Mouse (Mus musculus): Measurements from ENCODE around the gene Mpv17l.
"Not testable (repeated sequence)": the region's sequence is repeated elsewhere in the genome, so short reads cannot be mapped to it uniquely, and the experiment has no call there.

Mpv17l gene

DNA sequence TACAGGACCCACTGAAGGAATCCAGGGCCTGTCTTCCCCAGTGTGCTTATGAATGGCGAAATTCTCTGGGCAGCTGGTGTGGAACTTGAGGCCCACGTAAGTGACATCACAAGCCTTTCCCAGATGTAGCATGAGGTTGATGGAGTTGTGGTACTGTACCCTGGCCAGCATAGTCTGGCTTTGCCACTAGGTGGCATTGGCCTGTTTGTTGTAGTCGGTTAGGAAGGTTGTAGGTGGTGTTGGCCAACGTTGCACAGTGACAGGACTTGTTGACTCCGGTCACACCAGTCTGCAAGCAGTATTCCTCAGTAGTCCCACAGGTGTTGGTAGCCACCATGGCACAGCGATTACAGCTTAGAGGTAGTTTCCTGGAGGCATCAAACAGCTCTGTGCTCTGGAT lies 18.1 kb downstream of the Mpv17l start:
- CTCF ChIA-PET, result interaction anchor here in 2 of 4 experiments (0.6 to 0.7 kb wide), 2 partner anchors 66 to 146 kb away, joined by 3 to 6 read pairs; partner anchors contain the start of genes 2900011O08Rik (in 1 of the 2) and Ifitm7 (in 1 of the 2)
- POLR2A ChIA-PET, result interaction anchor here in 2 of 4 experiments (0.7 to 1.6 kb wide), 11 partner anchors 11 to 196 kb away, joined by 3 to 5 read pairs (median 3); partner anchors contain the start of gene Ifitm7 (in 2 of the 2)

DNA sequence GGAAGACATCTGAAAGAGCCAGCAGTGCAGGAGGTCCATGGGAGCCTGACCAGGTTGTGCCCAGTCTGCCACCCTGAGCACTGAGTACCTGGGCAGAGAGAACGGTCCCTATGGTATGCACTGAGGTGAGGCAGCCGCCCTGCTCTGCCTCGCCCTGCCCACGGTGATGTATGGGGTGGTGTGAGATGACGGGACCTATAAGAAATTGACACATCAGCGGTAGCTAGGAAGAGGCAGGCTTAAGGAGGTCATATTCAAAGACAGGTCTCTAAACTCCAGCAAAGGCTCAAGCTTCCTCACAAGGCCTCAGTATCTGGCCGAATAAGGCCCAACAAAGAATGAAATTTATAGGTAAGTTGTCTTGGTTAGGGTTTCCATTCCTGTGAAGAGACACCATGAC lies 18.8 kb downstream of the Mpv17l start:
- CTCF ChIA-PET, result interaction anchor here in 1 of 4 experiments (0.7 kb wide), 1 partner anchor 145 kb away, joined by 3 read pairs; no protein-coding TSS in a partner anchor
- POLR2A ChIA-PET, result interaction anchor here in 3 of 4 experiments (0.6 to 1.6 kb wide), 15 partner anchors 10 to 202 kb away, joined by 3 to 5 read pairs (median 3); partner anchors contain the start of genes Ifitm7 (in 2 of the 3), Mpv17l (in 1 of the 3) and Pdxdc1 (in 1 of the 3)

- CTCF ChIA-PET, result not testable (repeated sequence)
- POLR2A ChIA-PET, result interaction anchor here in 2 of 4 experiments (0.7 to 1.6 kb wide), 8 partner anchors 10 to 201 kb away, joined by 3 to 5 read pairs (median 4); partner anchors contain the start of genes Ifitm7 (in 2 of the 2), Mpv17l (in 1 of the 2) and Pdxdc1 (in 1 of the 2)
Measured at GRCm38 (mm10) chr16:13922499-13922898, 19.5 kb downstream of the Mpv17l start.

DNA sequence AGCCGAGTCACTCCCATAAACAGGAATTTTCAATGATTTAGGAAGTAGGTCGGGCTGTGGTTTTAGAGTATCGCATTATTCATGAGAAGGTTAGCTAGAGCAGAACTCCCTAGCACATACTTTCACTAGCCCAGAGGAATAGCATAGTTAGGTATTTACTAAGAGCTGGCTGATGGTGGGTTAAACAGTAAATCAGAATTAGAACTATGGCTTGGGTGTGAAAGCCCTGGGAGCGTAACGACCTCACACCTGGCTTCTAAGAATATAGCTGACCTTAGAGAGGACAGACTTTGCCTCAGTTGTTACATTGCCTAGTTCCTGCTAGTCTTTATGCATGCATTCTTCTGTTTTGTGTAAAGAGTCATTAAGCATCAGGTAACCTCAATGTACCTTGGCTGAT lies 20.0 kb downstream of the Mpv17l start:
- CTCF ChIA-PET, result interaction anchor here in 1 of 4 experiments (0.6 kb wide), 1 partner anchor 20 kb away, joined by 3 read pairs; the partner anchor contains the start of genes Mpv17l and Pdxdc1

GRCm38 (mm10) chr16:13927456-13928075 lies 24.6 kb downstream of the Mpv17l start:
- ChIA-PET CTCF (no interaction called here), POLR2A (interaction anchor here in 1 of 4 experiments (0.9 kb wide), 1 partner anchor 196 kb away, joined by 3 read pairs; no protein-coding TSS in a partner anchor)

More for the DNA sequence above, 20.0 kb downstream of the Mpv17l start:
- POLR2A ChIA-PET, result interaction anchor here in 2 of 4 experiments (1.0 to 1.4 kb wide), 2 partner anchors 9 to 66 kb away, joined by 3 to 4 read pairs; no protein-coding TSS in a partner anchor

DNA sequence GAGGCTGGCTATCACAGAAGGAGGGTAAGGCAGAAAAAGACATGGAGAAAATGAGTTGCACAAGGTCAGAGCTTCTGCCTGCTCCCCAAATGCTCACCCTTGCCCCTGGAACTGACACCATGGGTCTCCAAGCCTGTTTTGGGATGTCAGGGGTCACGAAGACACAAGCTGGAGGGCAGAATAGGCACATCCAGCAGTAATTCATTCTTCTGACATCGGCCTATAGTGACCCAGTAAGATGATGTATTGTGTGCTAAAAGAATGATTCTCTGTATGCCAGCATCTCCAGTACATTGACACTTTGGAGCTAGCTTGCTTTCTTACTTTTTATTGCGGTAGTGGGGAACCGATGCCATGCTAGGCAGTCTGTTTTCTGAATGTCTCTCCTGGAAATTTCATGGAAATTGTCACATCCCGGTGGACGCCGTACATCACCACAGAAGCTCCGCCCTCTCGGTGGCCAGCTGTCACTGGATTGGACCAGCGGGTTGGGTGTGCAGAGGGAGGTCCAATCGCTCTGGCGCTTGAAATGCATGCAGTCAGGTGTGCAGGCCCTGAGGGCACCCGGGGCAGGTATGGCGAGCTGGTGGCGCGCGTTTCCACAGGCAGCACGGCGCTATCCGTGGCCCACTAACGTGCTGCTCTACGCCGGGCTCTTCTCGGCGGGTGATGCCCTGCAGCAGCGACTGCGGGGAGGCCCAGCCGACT lies 37.3 kb downstream of the Mpv17l start:
- ChIA-PET CTCF (interaction anchor here (0.5 to 1.3 kb wide), 4 partner anchors 14 to 64 kb away, joined by 4 to 5 read pairs (median 4); partner anchors contain the start of genes Mpv17l (in 2 of the 4) and Pdxdc1 (in 2 of the 4)), POLR2A (interaction anchor here (0.6 to 2.6 kb wide), 43 partner anchors 9 to 822 kb away, joined by 3 to 14 read pairs (median 4); partner anchors contain the start of genes 2900011O08Rik (in 2 of the 4), Ifitm7 (in 2 of the 4), Mpv17l (in 2 of the 4) and Pdxdc1 (in 2 of the 4))

GRCm38 (mm10) chr16:13940847-13941395 lies 38.0 kb downstream of the Mpv17l start:
- ChIA-PET POLR2A (interaction anchor here in 3 of 4 experiments (0.6 to 2.6 kb wide), 44 partner anchors 8 to 822 kb away, joined by 3 to 14 read pairs (median 4); partner anchors contain the start of genes 2900011O08Rik (in 2 of the 3), Ifitm7 (in 2 of the 3), Mpv17l (in 2 of the 3) and Pdxdc1 (in 2 of the 3)), CTCF (interaction anchor here in 3 of 4 experiments (0.6 to 1.3 kb wide), 3 partner anchors 38 to 63 kb away, joined by 4 to 5 read pairs (median 4); partner anchors contain the start of genes Mpv17l (in 2 of the 3) and Pdxdc1 (in 2 of the 3))

GRCm38 (mm10) chr16:13944178-13944577 lies 41.2 kb downstream of the Mpv17l start:
- ChIA-PET CTCF (interaction anchor here in 2 of 4 experiments (0.6 to 0.7 kb wide), 2 partner anchors 77 to 137 kb away, joined by 3 to 4 read pairs; no protein-coding TSS in a partner anchor), POLR2A (interaction anchor here in 2 of 4 experiments (0.7 to 2.3 kb wide), 2 partner anchors 10 to 43 kb away, joined by 3 to 9 read pairs; partner anchors contain the start of genes 2900011O08Rik (in 1 of the 2) and Ifitm7 (in 1 of the 2))

GRCm38 (mm10) chr16:13944752-13945151 lies 41.8 kb downstream of the Mpv17l start:
- CTCF ChIA-PET, result no interaction called here
- POLR2A ChIA-PET, result interaction anchor here in 1 of 4 experiments (0.6 kb wide), 1 partner anchor 11 kb away, joined by 4 read pairs; no protein-coding TSS in a partner anchor

GRCm38 (mm10) chr16:13945153-13945552 lies 42.2 kb downstream of the Mpv17l start:
- ChIA-PET CTCF (no interaction called here), POLR2A (interaction anchor here in 1 of 4 experiments (0.6 kb wide), 1 partner anchor 12 kb away, joined by 4 read pairs; no protein-coding TSS in a partner anchor)

DNA sequence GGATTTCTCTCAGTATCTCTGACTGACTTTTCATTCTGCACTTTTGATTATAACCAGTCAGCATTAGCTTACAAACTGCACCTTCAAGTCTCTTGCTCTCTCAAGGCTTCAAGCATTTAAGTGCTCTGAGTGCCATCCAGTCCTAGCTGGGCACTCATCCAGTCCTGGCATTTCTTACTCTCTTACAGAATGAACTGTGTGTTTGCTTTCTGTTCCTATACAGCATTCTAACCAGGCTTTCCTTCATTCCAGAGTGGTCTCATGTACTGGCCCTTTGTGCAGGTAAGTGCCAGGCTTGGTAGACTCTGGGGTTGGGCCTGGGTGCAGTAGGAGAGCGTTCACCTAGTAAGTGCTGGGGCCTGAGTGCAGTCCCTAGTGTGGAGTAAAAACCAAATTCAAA lies 43.3 kb downstream of the Mpv17l start:
- CTCF ChIA-PET, result no interaction called here
- POLR2A ChIA-PET, result no interaction called here

DNA sequence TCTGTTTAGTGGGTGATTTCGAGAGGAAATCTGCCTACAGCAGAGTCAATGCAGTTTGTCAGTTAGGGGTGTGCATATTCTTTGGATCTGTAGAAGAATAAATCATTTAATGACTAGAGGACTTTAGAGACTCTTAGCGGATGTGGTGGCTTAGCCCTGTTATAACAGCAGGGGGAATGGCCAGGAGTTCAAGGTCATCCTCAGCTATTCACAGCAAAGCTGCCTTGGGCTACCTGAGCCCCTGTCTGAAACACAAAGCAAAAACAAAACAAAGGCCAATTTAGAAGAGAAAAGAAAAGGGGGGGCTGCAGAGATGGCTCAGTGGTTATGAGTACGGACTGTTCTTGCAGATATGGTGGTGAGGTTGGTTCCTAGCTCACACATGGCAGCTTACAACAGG lies 48.3 kb downstream of the Mpv17l start:
- POLR2A ChIA-PET, result interaction anchor here (0.6 to 1.7 kb wide), 13 partner anchors 9 to 173 kb away, joined by 3 to 5 read pairs (median 3); no protein-coding TSS in a partner anchor
- CTCF ChIA-PET, result no interaction called here

GRCm38 (mm10) chr16:13962053-13962452 lies 59.1 kb downstream of the Mpv17l start:
- CTCF ChIA-PET, result interaction anchor here in 2 of 4 experiments (0.6 kb wide), 3 partner anchors 20 to 587 kb away, joined by 3 to 4 read pairs (median 4); no protein-coding TSS in a partner anchor

GRCm38 (mm10) chr16:13969096-13969495 lies 66.1 kb downstream of the Mpv17l start:
- ChIA-PET POLR2A (interaction anchor here in 1 of 4 experiments (0.7 kb wide), 1 partner anchor 93 kb away, joined by 3 read pairs; no protein-coding TSS in a partner anchor), CTCF (no interaction called here)

More at GRCm38 (mm10) chr16:13962053-13962452, 59.1 kb downstream of the Mpv17l start:
- POLR2A ChIA-PET, result interaction anchor here (0.7 to 2.3 kb wide), 21 partner anchors 9 to 162 kb away, joined by 3 to 11 read pairs (median 5); partner anchors contain the start of genes Ifitm7 (in 2 of the 4) and 2900011O08Rik (in 1 of the 4)

DNA sequence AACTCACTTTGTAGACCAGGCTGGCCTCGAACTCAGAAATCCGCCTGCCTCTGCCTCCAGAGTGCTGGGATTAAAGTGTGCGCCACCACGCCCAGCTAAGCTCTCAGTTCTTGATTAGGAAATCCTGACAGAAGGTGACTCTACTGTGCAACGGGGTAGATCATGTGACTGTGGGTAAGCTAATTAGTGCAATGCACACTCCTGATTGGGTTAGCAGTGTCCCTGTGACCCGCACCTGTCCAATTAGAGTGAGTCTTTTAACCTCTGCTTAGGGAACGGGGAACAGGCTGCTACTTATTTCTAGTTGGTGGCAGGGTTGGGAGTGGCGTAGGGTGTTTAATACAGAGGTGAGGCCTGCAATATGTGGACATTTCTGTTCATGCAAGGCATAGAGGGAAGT lies 69.1 kb downstream of the Mpv17l start:
- ChIA-PET POLR2A (interaction anchor here in 3 of 4 experiments (0.6 to 2.4 kb wide), 15 partner anchors 10 to 916 kb away, joined by 3 to 12 read pairs (median 5); partner anchors contain the start of genes 2900011O08Rik (in 3 of the 3), Ifitm7 (in 3 of the 3), Mpv17l (in 1 of the 3) and Pdxdc1 (in 1 of the 3)), CTCF (interaction anchor here in 1 of 4 experiments (0.7 kb wide), 1 partner anchor 33 kb away, joined by 3 read pairs; no protein-coding TSS in a partner anchor)

DNA sequence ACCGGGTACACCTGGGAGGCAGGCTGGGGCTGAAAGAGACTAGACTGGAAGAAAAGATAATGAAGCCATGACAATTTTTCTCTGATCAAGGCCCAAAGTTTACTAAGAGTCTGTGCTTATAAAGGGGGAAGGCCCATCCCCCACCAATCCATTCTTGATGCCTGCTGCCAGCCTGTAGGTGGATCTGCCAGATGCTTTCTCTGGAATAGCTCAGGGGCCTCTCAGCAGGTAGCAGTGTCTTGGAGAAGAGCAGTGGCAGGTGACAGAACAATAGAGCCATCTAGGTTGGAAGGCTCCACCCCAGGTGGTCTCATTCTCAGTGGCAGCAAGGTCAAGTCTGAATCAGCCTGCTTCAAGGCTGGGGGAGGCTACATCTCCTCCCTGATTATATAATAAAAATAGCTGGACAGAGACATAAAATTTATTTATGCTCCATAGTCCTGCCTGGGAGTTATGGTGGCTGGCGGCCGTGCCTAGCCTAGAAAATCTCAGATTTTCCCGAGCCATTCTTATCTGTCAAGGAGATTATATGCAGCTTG lies 73.5 kb downstream of the Mpv17l start:
- CTCF ChIA-PET, result not testable (repeated sequence)
- POLR2A ChIA-PET, result interaction anchor here in 3 of 4 experiments (0.9 to 5.7 kb wide), 16 partner anchors 8 to 190 kb away, joined by 3 to 62 read pairs (median 5); partner anchors contain the start of genes 2900011O08Rik (in 3 of the 3) and Ifitm7 (in 3 of the 3)

GRCm38 (mm10) chr16:13977026-13977425 lies 74.1 kb downstream of the Mpv17l start:
- POLR2A ChIA-PET, result interaction anchor here in 3 of 4 experiments (0.8 to 5.7 kb wide), 22 partner anchors 9 to 191 kb away, joined by 3 to 62 read pairs (median 5); partner anchors contain the start of genes 2900011O08Rik (in 3 of the 3) and Ifitm7 (in 3 of the 3)
- CTCF ChIA-PET, result not testable (repeated sequence)
